Mouse (Mus musculus) embryonic facial prominence, embryonic 15.5 days (tissue): ENCODE results near the gene Gpbp1l1. TPM values are rescaled to one million over a fixed set of nuclear protein-coding genes. Genes with fewer than 3 reads are reported as not detected.

ENCODE experiments used
- ATAC-seq: fragments of 200-750 bp; cut with Nextera tagmentation; 2 replicates; pipeline ENCODE4 v1.8.0; 2017; ENCODE audit warnings: low read depth, moderate TSS enrichment; ENCODE audit not compliant: insufficient number of reproducible peaks, low FRiP score, low TSS enrichment
- H3K27ac ChIP-seq: fragments of 300-500 bp; sonication (generic); replicated peaks from 2 replicates; pipeline ENCODE4 v1.5.1; 2015; ENCODE audit warnings: mild to moderate bottlenecking, inconsistent platforms
- H3K27me3 ChIP-seq: fragments of 300-500 bp; sonication (generic); 2 replicates; pipeline ENCODE4 v1.6.1; 2015; ENCODE audit warnings: inconsistent platforms
- H3K36me3 ChIP-seq: fragments of 300-500 bp; sonication (generic); 2 replicates; pipeline ENCODE4 v1.6.1; 2015; ENCODE audit warnings: mild to moderate bottlenecking, inconsistent platforms
- H3K4me1 ChIP-seq: fragments of 300-500 bp; sonication (generic); 2 replicates; pipeline ENCODE4 v1.6.1; 2015; ENCODE audit warnings: inconsistent platforms
- H3K4me2 ChIP-seq: fragments of 300-500 bp; sonication (generic); replicated peaks from 2 replicates; pipeline ENCODE4 v1.6.1; 2015; ENCODE audit warnings: mild to moderate bottlenecking, inconsistent platforms
- H3K4me3 ChIP-seq: fragments of 300-500 bp; sonication (generic); replicated peaks from 2 replicates; pipeline ENCODE4 v1.5.1; 2015; ENCODE audit warnings: mild to moderate bottlenecking, inconsistent platforms
- H3K9ac ChIP-seq: fragments of 300-500 bp; sonication (generic); 2 replicates; pipeline ENCODE4 v1.6.1; 2015; ENCODE audit warnings: inconsistent platforms
- H3K9me3 ChIP-seq: fragments of 300-500 bp; sonication (generic); replicated peaks from 2 replicates; pipeline ENCODE4 v1.6.1; 2016; ENCODE audit warnings: inconsistent platforms
- WGBS: fragments of 180-500 bp; shearing (Covaris S2); methylation state at CpG from one replicate; pipeline ENCODE4 v1.1.7; 2015; 5-methylcytosine and 5-hydroxymethylcytosine counted together
- polyA plus RNA-seq: library from polyadenylated mRNA; unstranded; fragments of >200 nt; fragmentation: Nextera tagmentation; extraction: Ambion mirVana; gene quantifications from 2 replicates; pipeline ENCODE4 v1.2.1, GENCODE M21; 2015

Gpbp1l1 gene
- polyA plus RNA-seq, 1 experiment from 2014 or later = 31.4 TPM

DNA sequence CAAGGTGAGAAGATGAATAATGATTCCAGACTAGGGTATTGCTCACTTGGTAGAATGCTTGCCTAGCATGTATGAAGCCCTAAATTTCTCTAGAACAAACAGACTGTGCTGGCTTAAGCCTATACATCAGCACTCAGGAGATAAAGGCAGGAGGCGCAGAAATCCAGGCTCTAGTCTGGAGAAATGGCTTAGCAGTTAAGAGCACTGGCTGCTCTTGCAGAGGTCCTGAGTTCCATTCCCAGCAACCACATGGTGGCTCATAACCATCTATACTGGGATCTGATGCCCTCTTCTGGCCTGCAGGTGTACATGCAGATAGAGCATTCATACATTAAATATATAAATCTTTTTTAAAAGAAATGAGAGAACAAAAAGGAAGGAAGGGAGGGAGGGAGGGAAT is 84.6 kb downstream of the Gpbp1l1 start:
- ATAC-seq = no peak
- H3K27me3 ChIP-seq = no peaks in the 10 kb centered on the region
- 93% methylated on average over 1 of the region's 1 CpGs for WGBS

More for the DNA sequence above, 84.6 kb downstream of the Gpbp1l1 start:
- no peak overlapping the region for H3K4me2 ChIP-seq
- 0 out of 2 replicates have a peak, but pooled peaks cover 8% of the 10 kb centered on the region for H3K4me1 ChIP-seq
- peaks cover 70% of the 10 kb centered on the region for H3K36me3 ChIP-seq
- H3K9me3 ChIP-seq = no peaks in the 10 kb centered on the region
- H3K27ac ChIP-seq = no peak overlapping the region
- no peak overlapping the region for H3K9ac ChIP-seq
- no peak overlapping the region for H3K4me3 ChIP-seq

Other genes starting within 250 kb of the Gpbp1l1 start
- 16.1 and 17.9 TPM in 2 replicates for gene Mast2, start 93.5 kb upstream of the Gpbp1l1 start, polyA plus RNA-seq
- 12.2 and 12.3 TPM in 2 replicates for gene Ipp, start 50.1 kb upstream of the Gpbp1l1 start, polyA plus RNA-seq
- 20.9 and 22.5 TPM in 2 replicates for gene Tmem69, start 1.7 kb upstream of the Gpbp1l1 start, polyA plus RNA-seq
- gene Ccdc17, start 39.0 kb downstream of the Gpbp1l1 start, polyA plus RNA-seq = 15.6 and 25.4 TPM in 2 replicates
- 107 TPM in 2 replicates for gene Nasp, start 70.3 kb downstream of the Gpbp1l1 start, polyA plus RNA-seq
- 777 and 798 TPM in 2 replicates for gene Akr1a1, start 94.0 kb downstream of the Gpbp1l1 start, polyA plus RNA-seq
- gene Prdx1, start 127.9 kb downstream of the Gpbp1l1 start, polyA plus RNA-seq = 1,053 and 1,174 TPM in 2 replicates
- gene Mmachc, start 150.7 kb downstream of the Gpbp1l1 start, polyA plus RNA-seq = 21.8 and 22.8 TPM in 2 replicates
- 29.7 and 32.0 TPM in 2 replicates for gene Ccdc163, start 150.9 kb downstream of the Gpbp1l1 start, polyA plus RNA-seq
- gene Tesk2, start 163.3 kb downstream of the Gpbp1l1 start, polyA plus RNA-seq = 7.7 and 8.3 TPM in 2 replicates
- 35.6 and 36.4 TPM in 2 replicates for gene Toe1, start 250.0 kb downstream of the Gpbp1l1 start, polyA plus RNA-seq